Mouse (Mus musculus): ENCODE data around the gene Tbc1d2. TPM values are rescaled to one million over a fixed set of nuclear protein-coding genes. Genes with fewer than 3 reads are reported as not detected.
"Not testable (repeated sequence)": the region's sequence is repeated elsewhere in the genome, so short reads cannot be mapped to it uniquely, and the experiment has no call there.

Gene Tbc1d2
- total and polyA plus RNA-seq, 2 experiments from 2014 or later = 0.67 to 1.5 TPM

DNA sequence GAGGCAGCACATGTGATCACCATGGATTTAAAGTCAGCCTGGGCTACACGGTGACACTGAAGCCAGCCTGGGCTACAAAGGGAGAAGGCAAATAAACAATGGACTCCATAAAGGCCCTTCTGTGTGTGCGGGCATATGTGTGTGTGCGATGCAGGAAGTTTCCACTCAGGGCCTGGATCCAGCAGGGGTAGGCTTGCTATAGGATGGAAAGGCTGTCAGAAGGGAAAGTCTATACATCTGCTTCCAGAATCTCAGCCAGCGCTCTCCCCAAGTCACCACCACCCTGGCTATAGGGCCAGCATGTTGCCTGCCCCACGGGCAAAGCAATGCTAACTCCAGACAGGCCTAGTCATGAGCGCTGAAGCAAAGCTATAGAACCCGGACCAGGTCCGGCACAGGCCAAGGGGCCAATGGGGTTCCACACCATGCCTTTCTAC, 6.3 kb downstream of the Tbc1d2 start:
- H3K9me3 ChIP-seq (ENCODE audit: low read length) = no peaks in the 10 kb centered on the region
- no peak for DNase-seq
- H3K27me3 ChIP-seq (ENCODE audit: insufficient read depth, low read length) = peaks cover 7% of the 10 kb centered on the region; the same call in 1 of the 2 replicates
- H3K4me3 ChIP-seq (ENCODE audit: low read depth, low read length) = no peak overlapping the region
- H3K4me1 ChIP-seq (ENCODE audit: insufficient read depth) = no peaks in the 10 kb centered on the region
- no peaks in the 10 kb centered on the region for H3K36me3 ChIP-seq (ENCODE audit: insufficient read depth)
- no peak overlapping the region for H3K27ac ChIP-seq (ENCODE audit: low read depth, low read length)
- TF ChIP-seq CTCF (IDR thresholded peaks at IDR 0.05; ENCODE audit: low read depth) = no peak
- no peak overlapping the region for H3K4me2 ChIP-seq (ENCODE audit: low read depth)
- 88% methylated on average over 8 of the region's 8 CpGs for WGBS
- H3K9ac ChIP-seq = no peak overlapping the region
- ATAC-seq = no peak

DNA sequence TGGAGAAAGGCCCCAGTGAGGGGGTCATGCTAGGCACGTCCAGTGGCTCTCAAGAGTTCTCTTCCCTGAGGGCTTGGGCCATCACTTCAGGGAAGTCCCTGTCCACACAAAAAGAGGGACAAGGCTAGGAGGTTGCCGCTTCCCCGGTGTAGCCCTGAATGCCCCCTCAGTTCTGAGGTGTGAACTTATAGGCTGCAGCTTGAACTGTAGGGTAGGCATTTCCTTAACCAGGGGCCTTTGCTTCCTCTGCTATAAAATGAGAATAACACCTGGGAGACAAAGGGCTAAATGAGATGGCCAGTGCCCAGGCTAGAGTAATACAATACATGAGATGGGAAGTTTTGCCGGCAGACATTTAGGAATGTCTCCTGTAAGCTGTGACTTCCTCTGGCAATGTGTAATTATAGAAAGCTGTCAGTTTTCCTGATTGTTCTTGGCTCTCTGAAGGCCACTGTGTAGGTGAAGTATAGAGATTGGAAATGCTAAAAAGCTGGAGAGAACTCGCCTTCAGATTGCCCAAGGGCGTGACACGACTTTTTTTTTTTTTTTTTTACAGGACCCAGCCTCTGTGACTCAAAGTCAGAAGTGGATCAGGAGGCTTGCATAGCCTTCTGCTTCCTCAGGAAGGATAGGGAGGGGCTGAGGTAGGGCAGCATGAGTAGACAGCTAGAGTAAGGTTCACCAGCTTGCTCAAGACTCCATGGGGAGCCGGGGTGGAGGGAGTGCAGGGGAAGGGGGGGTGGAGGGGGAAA, 6.9 kb downstream of the Tbc1d2 start:
- WGBS = 78% methylated on average over 8 of the region's 8 CpGs
- no peak overlapping the region for H3K27ac ChIP-seq (ENCODE audit: low read depth, low read length)
- H3K9me3 ChIP-seq (ENCODE audit: low read length) = no peaks in the 10 kb centered on the region

DNA sequence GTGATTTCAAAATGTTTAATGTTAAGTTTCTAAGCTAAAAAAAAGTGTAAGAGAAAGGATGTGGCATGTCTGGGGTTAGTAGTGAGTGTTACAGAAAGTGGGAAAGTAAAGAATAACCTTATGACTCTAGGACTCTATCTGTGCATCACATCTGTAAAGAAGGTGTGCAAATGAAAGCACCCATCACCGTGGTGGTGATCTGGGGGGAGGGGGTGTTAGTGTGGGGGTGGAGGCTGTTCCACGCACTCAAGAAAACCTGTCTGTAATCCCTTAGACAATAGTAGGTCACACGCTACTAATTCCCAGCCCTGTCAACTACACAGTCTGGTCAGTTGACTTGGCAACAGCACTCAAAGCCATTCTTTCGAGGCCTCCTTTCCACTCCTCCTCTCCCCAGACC, 8.7 kb downstream of the Tbc1d2 start:
- no peaks in the 10 kb centered on the region for H3K36me3 ChIP-seq (ENCODE audit: insufficient read depth)
- no peaks in the 10 kb centered on the region for H3K9me3 ChIP-seq (ENCODE audit: low read length)
- WGBS = 38% methylated on average over 4 of the region's 4 CpGs
- no peak overlapping the region for H3K9ac ChIP-seq
- TF ChIP-seq CTCF (IDR thresholded peaks at IDR 0.05; ENCODE audit: low read depth) = no peak
- H3K27me3 ChIP-seq (ENCODE audit: insufficient read depth, low read length) = no peaks in the 10 kb centered on the region
- DNase-seq (no peak), ATAC-seq (no peak)
- no peaks in the 10 kb centered on the region for H3K4me1 ChIP-seq (ENCODE audit: insufficient read depth)
- no peak overlapping the region for H3K27ac ChIP-seq (ENCODE audit: low read depth, low read length)
- H3K4me3 ChIP-seq (ENCODE audit: low read depth, low read length) = no peak overlapping the region
- no peak overlapping the region for H3K4me2 ChIP-seq (ENCODE audit: low read depth)

More for the DNA sequence above, 6.9 kb downstream of the Tbc1d2 start:
- Histone ChIP-seq H3K4me2 (ENCODE audit: low read depth) (no peak overlapping the region), H3K4me3 (ENCODE audit: low read depth, low read length) (no peak overlapping the region), H3K4me1 (ENCODE audit: insufficient read depth) (no peaks in the 10 kb centered on the region), H3K27me3 (ENCODE audit: insufficient read depth, low read length) (peaks cover 1% of the 10 kb centered on the region; the same call in 1 of the 2 replicates), H3K36me3 (ENCODE audit: insufficient read depth) (no peaks in the 10 kb centered on the region), H3K9ac (no peak overlapping the region)
- TF ChIP-seq CTCF (IDR thresholded peaks at IDR 0.05; ENCODE audit: low read depth) = no peak
- DNase-seq = no peak
- no peak for ATAC-seq

- no peak for TF ChIP-seq CTCF (IDR thresholded peaks at IDR 0.05; ENCODE audit: low read depth)
- no peaks in the 10 kb centered on the region for H3K4me1 ChIP-seq (ENCODE audit: insufficient read depth)
- no peak overlapping the region for H3K9ac ChIP-seq
- no peak for DNase-seq
- WGBS = 87% methylated on average over 8 of the region's 8 CpGs
- H3K36me3 ChIP-seq (ENCODE audit: insufficient read depth) = no peaks in the 10 kb centered on the region
- no peak for ATAC-seq
- H3K4me3 ChIP-seq (ENCODE audit: low read depth, low read length) = no peak overlapping the region
- H3K27me3 ChIP-seq (ENCODE audit: insufficient read depth, low read length) = no peaks in the 10 kb centered on the region
- H3K9me3 ChIP-seq (ENCODE audit: low read length) = no peaks in the 10 kb centered on the region
- no peak overlapping the region for H3K27ac ChIP-seq (ENCODE audit: low read depth, low read length)
- no peak overlapping the region for H3K4me2 ChIP-seq (ENCODE audit: low read depth)
Observed at GRCm38 (mm10) chr4:46639866-46640265, 10.1 kb downstream of the Tbc1d2 start.

DNA sequence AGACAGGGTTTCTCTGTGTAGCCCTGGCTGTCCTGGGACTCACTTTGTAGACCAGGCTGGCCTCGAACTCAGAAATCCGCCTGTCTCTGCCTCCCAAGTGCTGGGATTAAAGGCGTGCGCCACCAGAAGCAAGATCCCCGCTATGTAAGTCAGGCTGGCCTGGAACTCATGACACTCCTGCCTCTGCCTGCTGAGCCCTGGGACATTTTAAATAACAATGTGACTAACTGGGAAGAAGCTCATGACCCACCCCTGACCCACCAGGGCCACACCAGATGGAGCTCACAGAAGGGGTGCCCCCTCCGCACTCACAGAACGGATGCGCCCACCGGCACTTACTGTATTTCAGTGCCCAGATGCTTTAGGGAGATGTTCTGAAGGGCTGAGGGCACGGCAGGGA, 12.8 kb downstream of the Tbc1d2 start:
- not testable (repeated sequence) for DNase-seq; H3K27me3 ChIP-seq (ENCODE audit: insufficient read depth, low read length); H3K9me3 ChIP-seq (ENCODE audit: low read length); H3K9ac ChIP-seq; H3K4me2 ChIP-seq (ENCODE audit: low read depth); H3K4me3 ChIP-seq (ENCODE audit: low read depth, low read length); ATAC-seq; H3K4me1 ChIP-seq (ENCODE audit: insufficient read depth); H3K36me3 ChIP-seq (ENCODE audit: insufficient read depth); H3K27ac ChIP-seq (ENCODE audit: low read depth, low read length)
- WGBS = 91% methylated on average over 10 of the region's 10 CpGs

DNA sequence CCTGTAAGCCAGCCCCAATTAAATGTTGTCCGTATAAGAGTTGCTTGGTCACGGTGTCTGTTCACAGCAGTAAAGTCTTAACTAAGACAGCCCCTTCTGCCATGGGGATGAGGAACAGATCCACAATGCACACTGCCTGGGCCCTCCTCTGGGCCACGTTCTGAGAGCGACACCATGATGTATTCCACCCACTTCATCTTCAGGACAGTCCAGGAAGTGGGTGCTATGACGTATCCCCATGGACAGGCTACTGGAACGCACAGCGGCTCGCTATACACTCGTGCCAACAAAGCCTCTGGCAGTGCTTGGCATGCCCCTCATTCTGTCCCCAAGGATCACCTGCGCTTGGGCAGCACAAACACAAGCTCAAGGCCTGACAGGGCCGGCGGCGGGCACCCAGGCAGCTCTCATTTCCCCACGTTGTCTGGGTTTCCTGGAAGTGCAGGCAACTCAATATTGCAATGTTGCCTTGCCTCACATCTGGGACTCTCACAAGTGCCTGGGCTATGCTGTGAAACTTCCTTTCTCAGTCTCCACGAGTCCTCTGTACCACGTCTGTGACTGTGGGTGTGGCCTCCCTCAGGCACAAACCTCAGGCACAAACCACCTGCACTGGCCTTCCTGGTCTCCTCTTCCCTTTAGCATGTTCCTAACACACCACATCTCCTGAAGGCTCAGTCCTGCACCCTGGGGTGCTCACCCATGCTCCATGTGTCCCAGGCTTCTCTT, 14.1 kb downstream of the Tbc1d2 start:
- Histone ChIP-seq H3K9ac (no peak overlapping the region), H3K9me3 (ENCODE audit: low read length) (no peaks in the 10 kb centered on the region), H3K36me3 (ENCODE audit: insufficient read depth) (no peaks in the 10 kb centered on the region), H3K27me3 (ENCODE audit: insufficient read depth, low read length) (no peaks in the 10 kb centered on the region), H3K4me3 (ENCODE audit: low read depth, low read length) (no peak overlapping the region), H3K4me1 (ENCODE audit: insufficient read depth) (no peaks in the 10 kb centered on the region), H3K4me2 (ENCODE audit: low read depth) (no peak overlapping the region), H3K27ac (ENCODE audit: low read depth, low read length) (no peak overlapping the region)
- no peak for DNase-seq
- 85% methylated on average over 16 of the region's 16 CpGs for WGBS
- no peak for TF ChIP-seq CTCF (IDR thresholded peaks at IDR 0.05; ENCODE audit: low read depth)
- no peak for ATAC-seq

- TF ChIP-seq CTCF (IDR thresholded peaks at IDR 0.05; ENCODE audit: low read depth) = no peak
- Histone ChIP-seq H3K27ac (ENCODE audit: low read depth, low read length) (no peak overlapping the region), H3K4me3 (ENCODE audit: low read depth, low read length) (no peak overlapping the region), H3K4me1 (ENCODE audit: insufficient read depth) (no peaks in the 10 kb centered on the region), H3K36me3 (ENCODE audit: insufficient read depth) (no peaks in the 10 kb centered on the region), H3K9me3 (ENCODE audit: low read length) (no peaks in the 10 kb centered on the region), H3K4me2 (ENCODE audit: low read depth) (no peak overlapping the region), H3K27me3 (ENCODE audit: insufficient read depth, low read length) (no peaks in the 10 kb centered on the region), H3K9ac (no peak overlapping the region)
- ATAC-seq (no peak), DNase-seq (no peak)
- 61% methylated on average over 6 of the region's 6 CpGs for WGBS
Observed at GRCm38 (mm10) chr4:46634881-46635280, 15.1 kb downstream of the Tbc1d2 start.

GRCm38 (mm10) chr4:46633565-46633964, 16.4 kb downstream of the Tbc1d2 start:
- not testable (repeated sequence) for DNase-seq; ATAC-seq; H3K36me3 ChIP-seq (ENCODE audit: insufficient read depth); H3K4me3 ChIP-seq (ENCODE audit: low read depth, low read length); H3K27ac ChIP-seq (ENCODE audit: low read depth, low read length); H3K4me1 ChIP-seq (ENCODE audit: insufficient read depth); H3K9ac ChIP-seq; H3K4me2 ChIP-seq (ENCODE audit: low read depth); H3K27me3 ChIP-seq (ENCODE audit: insufficient read depth, low read length); H3K9me3 ChIP-seq (ENCODE audit: low read length)
- WGBS = 59% methylated on average over 6 of the region's 6 CpGs

Measured in forebrain, postnatal 0 days (tissue).